Mouse (Mus musculus): ENCODE results near the gene Smad9. TPM values are rescaled to one million over a fixed set of nuclear protein-coding genes. Genes with fewer than 3 reads are reported as not detected.
A peak's percentile ranks its signal among the peaks of the same experiment; 100 is the strongest.

Smad9 gene
- polyA plus RNA-seq, 1 experiment, result not detected

GRCm38 (mm10) chr3:54807666-54808217 is 52.4 kb downstream of the Smad9 start, which contains the start of gene Rfxap:
Rfxap (minus strand) TSS chr3:54807791.
- TF ChIP-seq POLR2A (IDR thresholded peaks at IDR 0.05; ENCODE audit: insufficient read depth, low read length), result peak; percentile 10
- TF ChIP-seq CTCF (IDR thresholded peaks at IDR 0.05; ENCODE audit: low read depth, low read length), result no peak
- H3K9ac ChIP-seq (ENCODE audit: low read depth, poor library complexity, severe bottlenecking), result peak within 1 kb of the TSS; percentile 74
- no peaks in the 10 kb centered on the region for H3K4me1 ChIP-seq (ENCODE audit: control insufficient read depth, insufficient read depth, low read length)
- H3K36me3 ChIP-seq (ENCODE audit: control insufficient read depth, insufficient read depth, low read length, poor library complexity, severe bottlenecking), result peaks cover 3% of the 10 kb centered on the region; the same call in 1 of the 2 replicates
- no peaks in the 10 kb centered on the region; the same call in 1 of the 2 replicates for H3K9me3 ChIP-seq (replicated peaks; ENCODE audit: control insufficient read depth, insufficient read depth, low read length, poor library complexity, severe bottlenecking)
- H3K27me3 ChIP-seq (ENCODE audit: control insufficient read depth, insufficient read depth, low read length, poor library complexity, severe bottlenecking), result peaks cover 5% of the 10 kb centered on the region
- no peak within 1 kb of the TSS for H3K27ac ChIP-seq (ENCODE audit: insufficient read depth, low read length)
- peak within 1 kb of the TSS; percentile 83 for H3K4me3 ChIP-seq (ENCODE audit: low read depth, low read length)

GRCm38 (mm10) chr3:54809111-54809510 is 53.7 kb downstream of the Smad9 start:
- H3K9ac ChIP-seq (ENCODE audit: low read depth, poor library complexity, severe bottlenecking), result no peak overlapping the region
- TF ChIP-seq POLR2A (IDR thresholded peaks at IDR 0.05; ENCODE audit: insufficient read depth, low read length), result no peak
- TF ChIP-seq EP300 (IDR thresholded peaks at IDR 0.05; ENCODE audit: insufficient read depth, low read depth, low read length), result no peak
- no peak for TF ChIP-seq CTCF (IDR thresholded peaks at IDR 0.05; ENCODE audit: low read depth, low read length)

GRCm38 (mm10) chr3:54811616-54812015 is 56.2 kb downstream of the Smad9 start:
- TF ChIP-seq EP300 (IDR thresholded peaks at IDR 0.05; ENCODE audit: insufficient read depth, low read depth, low read length), result no peak
- no peak for TF ChIP-seq POLR2A (IDR thresholded peaks at IDR 0.05; ENCODE audit: insufficient read depth, low read length)
- TF ChIP-seq CTCF (IDR thresholded peaks at IDR 0.05; ENCODE audit: low read depth, low read length), result no peak
- Histone ChIP-seq H3K4me1 (ENCODE audit: control insufficient read depth, insufficient read depth, low read length) (no peaks in the 10 kb centered on the region), H3K27ac (ENCODE audit: insufficient read depth, low read length) (no peak overlapping the region), H3K9ac (ENCODE audit: low read depth, poor library complexity, severe bottlenecking) (no peak overlapping the region), H3K36me3 (ENCODE audit: control insufficient read depth, insufficient read depth, low read length, poor library complexity, severe bottlenecking) (no peaks in the 10 kb centered on the region), H3K27me3 (ENCODE audit: control insufficient read depth, insufficient read depth, low read length, poor library complexity, severe bottlenecking) (peaks cover 5% of the 10 kb centered on the region), H3K9me3 (replicated peaks; ENCODE audit: control insufficient read depth, insufficient read depth, low read length, poor library complexity, severe bottlenecking) (no peaks in the 10 kb centered on the region), H3K4me3 (ENCODE audit: low read depth, low read length) (no peak overlapping the region)

More at GRCm38 (mm10) chr3:54809111-54809510, 53.7 kb downstream of the Smad9 start:
- Histone ChIP-seq H3K4me1 (ENCODE audit: control insufficient read depth, insufficient read depth, low read length) (no peaks in the 10 kb centered on the region), H3K36me3 (ENCODE audit: control insufficient read depth, insufficient read depth, low read length, poor library complexity, severe bottlenecking) (peaks cover 3% of the 10 kb centered on the region; the same call in 1 of the 2 replicates), H3K9me3 (replicated peaks; ENCODE audit: control insufficient read depth, insufficient read depth, low read length, poor library complexity, severe bottlenecking) (no peaks in the 10 kb centered on the region; the same call in 1 of the 2 replicates), H3K27me3 (ENCODE audit: control insufficient read depth, insufficient read depth, low read length, poor library complexity, severe bottlenecking) (peaks cover 5% of the 10 kb centered on the region), H3K27ac (ENCODE audit: insufficient read depth, low read length) (no peak overlapping the region), H3K4me3 (ENCODE audit: low read depth, low read length) (no peak overlapping the region)

- no peak overlapping the region for H3K4me3 ChIP-seq (ENCODE audit: low read depth, low read length)
- H3K9me3 ChIP-seq (replicated peaks; ENCODE audit: control insufficient read depth, insufficient read depth, low read length, poor library complexity, severe bottlenecking), result no peaks in the 10 kb centered on the region
- H3K27ac ChIP-seq (ENCODE audit: insufficient read depth, low read length), result no peak overlapping the region
- no peak overlapping the region for H3K9ac ChIP-seq (ENCODE audit: low read depth, poor library complexity, severe bottlenecking)
- no peaks in the 10 kb centered on the region for H3K4me1 ChIP-seq (ENCODE audit: control insufficient read depth, insufficient read depth, low read length)
- TF ChIP-seq CTCF (IDR thresholded peaks at IDR 0.05; ENCODE audit: low read depth, low read length), result no peak
- TF ChIP-seq EP300 (IDR thresholded peaks at IDR 0.05; ENCODE audit: insufficient read depth, low read depth, low read length), result no peak
- TF ChIP-seq POLR2A (IDR thresholded peaks at IDR 0.05; ENCODE audit: insufficient read depth, low read length), result no peak
- H3K27me3 ChIP-seq (ENCODE audit: control insufficient read depth, insufficient read depth, low read length, poor library complexity, severe bottlenecking), result no peaks in the 10 kb centered on the region
- H3K36me3 ChIP-seq (ENCODE audit: control insufficient read depth, insufficient read depth, low read length, poor library complexity, severe bottlenecking), result no peaks in the 10 kb centered on the region
Measured at GRCm38 (mm10) chr3:54813418-54813988, 58.1 kb downstream of the Smad9 start.

GRCm38 (mm10) chr3:54814622-54815021 is 59.2 kb downstream of the Smad9 start:
- Histone ChIP-seq H3K4me1 (ENCODE audit: control insufficient read depth, insufficient read depth, low read length) (no peaks in the 10 kb centered on the region), H3K4me3 (ENCODE audit: low read depth, low read length) (no peak overlapping the region), H3K9ac (ENCODE audit: low read depth, poor library complexity, severe bottlenecking) (no peak overlapping the region), H3K9me3 (replicated peaks; ENCODE audit: control insufficient read depth, insufficient read depth, low read length, poor library complexity, severe bottlenecking) (no peaks in the 10 kb centered on the region), H3K36me3 (ENCODE audit: control insufficient read depth, insufficient read depth, low read length, poor library complexity, severe bottlenecking) (no peaks in the 10 kb centered on the region), H3K27ac (ENCODE audit: insufficient read depth, low read length) (no peak overlapping the region), H3K27me3 (ENCODE audit: control insufficient read depth, insufficient read depth, low read length, poor library complexity, severe bottlenecking) (no peaks in the 10 kb centered on the region)
- TF ChIP-seq EP300 (IDR thresholded peaks at IDR 0.05; ENCODE audit: insufficient read depth, low read depth, low read length), result no peak

GRCm38 (mm10) chr3:54815292-54815691 is 59.9 kb downstream of the Smad9 start:
- H3K4me3 ChIP-seq (ENCODE audit: low read depth, low read length), result no peak overlapping the region
- H3K9me3 ChIP-seq (replicated peaks; ENCODE audit: control insufficient read depth, insufficient read depth, low read length, poor library complexity, severe bottlenecking), result no peaks in the 10 kb centered on the region
- H3K27me3 ChIP-seq (ENCODE audit: control insufficient read depth, insufficient read depth, low read length, poor library complexity, severe bottlenecking), result no peaks in the 10 kb centered on the region
- H3K4me1 ChIP-seq (ENCODE audit: control insufficient read depth, insufficient read depth, low read length), result no peaks in the 10 kb centered on the region
- TF ChIP-seq CTCF (IDR thresholded peaks at IDR 0.05; ENCODE audit: low read depth, low read length) (peak; percentile 96), EP300 (IDR thresholded peaks at IDR 0.05; ENCODE audit: insufficient read depth, low read depth, low read length) (no peak), POLR2A (IDR thresholded peaks at IDR 0.05; ENCODE audit: insufficient read depth, low read length) (no peak)
- H3K27ac ChIP-seq (ENCODE audit: insufficient read depth, low read length), result no peak overlapping the region
- no peaks in the 10 kb centered on the region for H3K36me3 ChIP-seq (ENCODE audit: control insufficient read depth, insufficient read depth, low read length, poor library complexity, severe bottlenecking)
- no peak overlapping the region for H3K9ac ChIP-seq (ENCODE audit: low read depth, poor library complexity, severe bottlenecking)
